Mouse (Mus musculus) olfactory bulb, adult 2 months (tissue): ENCODE measurements around the gene Ccdc173. TPM values are rescaled to one million over a fixed set of nuclear protein-coding genes. Genes with fewer than 3 reads are reported as not detected.
"Not testable (repeated sequence)": the region's sequence is repeated elsewhere in the genome, so short reads cannot be mapped to it uniquely, and the experiment has no call there.

Experiments used
- H3K27ac ChIP-seq: fragments of 200-500 bp; 2 replicates; pipeline ENCODE4 v1.5.1; 2012; ENCODE audit warnings: low read depth, low read length; ENCODE audit not compliant: insufficient read depth
- H3K4me1 ChIP-seq: fragments of 200-500 bp; 2 replicates; pipeline ENCODE4 v1.6.1; 2012; ENCODE audit warnings: low read length; ENCODE audit not compliant: control insufficient read depth, insufficient read depth
- H3K4me3 ChIP-seq: fragments of 200-500 bp; 2 replicates; pipeline ENCODE4 v1.5.1; 2012; ENCODE audit warnings: mild to moderate bottlenecking, low read depth, low read length, moderate library complexity; ENCODE audit not compliant: insufficient read depth
- CTCF ChIP-seq: fragments of 200-500 bp; IDR thresholded peaks from 2 replicates; pipeline ENCODE4 v1.5.1; 2012; ENCODE audit warnings: low read depth, mild to moderate bottlenecking, low read length, moderate library complexity; ENCODE audit not compliant: insufficient read depth
- POLR2A ChIP-seq: fragments of 200-500 bp; IDR thresholded peaks from 2 replicates; pipeline ENCODE4 v1.6.1; 2012; ENCODE audit warnings: mild to moderate bottlenecking, low read depth, low read length, moderate library complexity; ENCODE audit not compliant: insufficient read depth
- WGBS: fragments of 180-500 bp; shearing (Covaris S2); methylation state at CpG from one replicate; pipeline ENCODE4 v1.1.7; 2018; 5-methylcytosine and 5-hydroxymethylcytosine counted together
- polyA plus RNA-seq: library from polyadenylated mRNA; stranded (reverse); fragments of >200 nt; gene quantifications from 2 replicates; pipeline ENCODE4 v1.2.4, GENCODE M21; 2012; ENCODE audit warnings: low replicate concordance; ENCODE audit not compliant: missing spikeins, insufficient read depth, insufficient read length

The Ccdc173 gene
- polyA plus RNA-seq, 1 experiment, result not detected

- peaks cover 9% of the 10 kb centered on the region for H3K4me1 ChIP-seq
- WGBS, result under 1% methylated on average over 39 of the region's 45 CpGs
- H3K27ac ChIP-seq, result peak overlapping the region; percentile 84
- H3K4me3 ChIP-seq, result peak overlapping the region; percentile 100
- TF ChIP-seq CTCF (no peak), POLR2A (peak; percentile 24; the same call in 1 of the 2 replicates)
Measured at GRCm38 (mm10) chr2:69823129-69823677, 33.8 kb upstream of the Ccdc173 start.

GRCm38 (mm10) chr2:69822361-69823128 lies 33.2 kb upstream of the Ccdc173 start:
- H3K4me3 ChIP-seq, result peak overlapping the region; percentile 100
- peak overlapping the region; percentile 84 for H3K27ac ChIP-seq
- peaks cover 9% of the 10 kb centered on the region for H3K4me1 ChIP-seq
- under 1% methylated on average over 77 of the region's 80 CpGs for WGBS
- no peak for TF ChIP-seq CTCF

GRCm38 (mm10) chr2:69821711-69822110 lies 32.3 kb upstream of the Ccdc173 start, which contains the start of gene Klhl23:
Gene Klhl23, plus strand, starts transcription at chr2:69821944.
- peak within 1 kb of the TSS; percentile 100 for H3K4me3 ChIP-seq
- H3K4me1 ChIP-seq, result peaks cover 9% of the 10 kb centered on the region
- 19% methylated on average over 8 of the region's 8 CpGs for WGBS
- TF ChIP-seq CTCF (no peak), POLR2A (no peak)
- H3K27ac ChIP-seq, result peak within 1 kb of the TSS; percentile 84

GRCm38 (mm10) chr2:69820201-69820600 lies 30.8 kb upstream of the Ccdc173 start:
- H3K27ac ChIP-seq, result no peak overlapping the region
- 78% methylated on average over 1 of the region's 1 CpGs for WGBS
- TF ChIP-seq CTCF (no peak), POLR2A (no peak)

GRCm38 (mm10) chr2:69818350-69819085 lies 29.1 kb upstream of the Ccdc173 start:
- 84% methylated on average over 9 of the region's 9 CpGs for WGBS

More at GRCm38 (mm10) chr2:69820201-69820600, 30.8 kb upstream of the Ccdc173 start:
- H3K4me3 ChIP-seq, result no peak overlapping the region
- no peaks in the 10 kb centered on the region for H3K4me1 ChIP-seq

GRCm38 (mm10) chr2:69816575-69816974 lies 27.2 kb upstream of the Ccdc173 start:
- no peaks in the 10 kb centered on the region for H3K4me1 ChIP-seq
- TF ChIP-seq CTCF (no peak), POLR2A (no peak)
- WGBS, result 76% methylated on average over 5 of the region's 5 CpGs
- no peak overlapping the region for H3K4me3 ChIP-seq
- H3K27ac ChIP-seq, result no peak overlapping the region

More at GRCm38 (mm10) chr2:69818350-69819085, 29.1 kb upstream of the Ccdc173 start:
- TF ChIP-seq POLR2A (no peak), CTCF (no peak)
- H3K4me1 ChIP-seq, result no peaks in the 10 kb centered on the region
- H3K4me3 ChIP-seq, result no peak overlapping the region
- H3K27ac ChIP-seq, result no peak overlapping the region

GRCm38 (mm10) chr2:69811349-69811748 lies 22.0 kb upstream of the Ccdc173 start:
- H3K27ac ChIP-seq, H3K4me1 ChIP-seq, H3K4me3 ChIP-seq: not testable (repeated sequence)
- 61% methylated on average over 7 of the region's 7 CpGs for WGBS

GRCm38 (mm10) chr2:69810169-69810568 lies 20.8 kb upstream of the Ccdc173 start:
- 74% methylated on average over 15 of the region's 15 CpGs for WGBS
- TF ChIP-seq POLR2A (no peak), CTCF (no peak)
- H3K4me3 ChIP-seq, result no peak overlapping the region
- no peak overlapping the region for H3K27ac ChIP-seq
- no peaks in the 10 kb centered on the region for H3K4me1 ChIP-seq

GRCm38 (mm10) chr2:69804663-69805062 lies 15.3 kb upstream of the Ccdc173 start:
- 91% methylated on average over 9 of the region's 9 CpGs for WGBS
- not testable (repeated sequence) for H3K4me1 ChIP-seq, H3K27ac ChIP-seq, H3K4me3 ChIP-seq
